Comparison of ENCODE assay signal across 17 mouse cellular contexts in genomic region chr10:24167978-24168583, GRCm38 (mm10). TPM values are rescaled to one million over a fixed set of nuclear protein-coding genes. Genes with fewer than 3 reads are reported as not detected.
DNase-seq lines count a peak whose midpoint lies in the region; ATAC-seq and TF ChIP-seq lines count a peak whose summit lies in the region.
"Had no signal": no experiment of that assay in that cellular context is flagged by ENCODE, and none has a peak within 500 bp of the region (broad histone marks: within the 10 kb centered on the region; RNA-seq: fewer than 3 reads in every experiment).

No protein-coding gene starts in this region.

- TF ChIP-seq POLR2A in kidney, adult 2 months (IDR thresholded peaks at IDR 0.05; ENCODE audit: low read depth, low read length) = no peak

- DNase-seq in kidney, adult 2 months = no peak
- DNase-seq in stomach, postnatal 0 days (ENCODE audit: low spot score) = no peak
- DNase-seq in gastrocnemius, postnatal 10 days = no peak
- DNase-seq: cerebellum, postnatal 14 days; heart, adult 18-20 months; heart, postnatal 4 days; thymus, adult 2 months had no signal

- ATAC-seq in kidney, embryonic 15.5 days (replicated peaks; ENCODE audit: low FRiP score) = no peak
- ATAC-seq in stomach, embryonic 16.5 days (ENCODE audit: insufficient read depth, low FRiP score) = no peak
- no peak for ATAC-seq in stomach, postnatal 0 days (ENCODE audit: low FRiP score, low TSS enrichment)
- ATAC-seq in liver, embryonic 12.5 days = peak; percentile 73
- no peak for ATAC-seq in neural tube, embryonic 15.5 days (ENCODE audit: low FRiP score)
- no peak for ATAC-seq in kidney, embryonic 14.5 days (ENCODE audit: low FRiP score, low TSS enrichment)
- ATAC-seq: intestine, embryonic 15.5 days had no signal

- no peaks in the 10 kb centered on the region for H3K9me3 ChIP-seq in kidney, embryonic 15.5 days (replicated peaks)
- H3K9me3 ChIP-seq in stomach, embryonic 16.5 days (replicated peaks; ENCODE audit: control insufficient read depth, low read length) = no peaks in the 10 kb centered on the region
- no peaks in the 10 kb centered on the region for H3K9me3 ChIP-seq in stomach, postnatal 0 days (ENCODE audit: control insufficient read depth, low read length)
- H3K9me3 ChIP-seq in liver, embryonic 12.5 days (replicated peaks) = no peaks in the 10 kb centered on the region
- no peaks in the 10 kb centered on the region for H3K9me3 ChIP-seq in neural tube, embryonic 15.5 days (replicated peaks)
- no peaks in the 10 kb centered on the region for H3K9me3 ChIP-seq in kidney, embryonic 14.5 days (ENCODE audit: control insufficient read depth, low read length)
- H3K9me3 ChIP-seq: intestine, embryonic 15.5 days had no signal

- H3K27ac ChIP-seq in kidney, adult 2 months (ENCODE audit: insufficient read depth, low read depth, low read length) = 0 out of 2 replicates have a peak overlapping the region, but pooled peaks have one; percentile 56
- no peak overlapping the region for H3K27ac ChIP-seq in kidney, embryonic 15.5 days
- H3K27ac ChIP-seq in stomach, embryonic 16.5 days (ENCODE audit: low read length) = no peak overlapping the region
- H3K27ac ChIP-seq in stomach, postnatal 0 days (replicated peaks) = no peak overlapping the region
- no peak overlapping the region for H3K27ac ChIP-seq in liver, embryonic 12.5 days
- no peak overlapping the region for H3K27ac ChIP-seq in neural tube, embryonic 15.5 days (replicated peaks)
- H3K27ac ChIP-seq in kidney, embryonic 14.5 days (ENCODE audit: low read depth, low read length) = no peak overlapping the region
- H3K27ac ChIP-seq: intestine, embryonic 15.5 days; macrophage had no signal

- no peaks in the 10 kb centered on the region for H3K27me3 ChIP-seq in kidney, adult 2 months (replicated peaks; ENCODE audit: control insufficient read depth, insufficient read depth, low read length)
- no peaks in the 10 kb centered on the region for H3K27me3 ChIP-seq in kidney, embryonic 15.5 days
- H3K27me3 ChIP-seq in stomach, embryonic 16.5 days (ENCODE audit: control insufficient read depth, insufficient read depth, low read length) = no peaks in the 10 kb centered on the region
- no peaks in the 10 kb centered on the region for H3K27me3 ChIP-seq in stomach, postnatal 0 days (ENCODE audit: control insufficient read depth, insufficient read depth, low read length)
- H3K27me3 ChIP-seq in liver, embryonic 12.5 days (replicated peaks) = no peaks in the 10 kb centered on the region
- no peaks in the 10 kb centered on the region for H3K27me3 ChIP-seq in neural tube, embryonic 15.5 days (replicated peaks)
- H3K27me3 ChIP-seq in kidney, embryonic 14.5 days (ENCODE audit: control insufficient read depth, insufficient read depth, low read length) = no peaks in the 10 kb centered on the region
- H3K27me3 ChIP-seq: intestine, embryonic 15.5 days had no signal

- TF ChIP-seq EP300 in stomach, postnatal 0 days (optimal IDR thresholded peaks at IDR 0.05) = no peak

- no peaks in the 10 kb centered on the region for H3K36me3 ChIP-seq in kidney, adult 2 months (ENCODE audit: control insufficient read depth, insufficient read depth, low read length)
- H3K36me3 ChIP-seq in kidney, embryonic 15.5 days = no peaks in the 10 kb centered on the region
- H3K36me3 ChIP-seq in stomach, embryonic 16.5 days (ENCODE audit: control insufficient read depth, insufficient read depth, low read length) = no peaks in the 10 kb centered on the region
- no peaks in the 10 kb centered on the region for H3K36me3 ChIP-seq in stomach, postnatal 0 days (ENCODE audit: control insufficient read depth, insufficient read depth, low read length)
- H3K36me3 ChIP-seq in liver, embryonic 12.5 days = no peaks in the 10 kb centered on the region
- no peaks in the 10 kb centered on the region for H3K36me3 ChIP-seq in neural tube, embryonic 15.5 days
- no peaks in the 10 kb centered on the region for H3K36me3 ChIP-seq in kidney, embryonic 14.5 days (ENCODE audit: control insufficient read depth, insufficient read depth, low read length)
- H3K36me3 ChIP-seq: intestine, embryonic 15.5 days had no signal

- no peak overlapping the region for H3K4me2 ChIP-seq in kidney, embryonic 15.5 days
- no peak overlapping the region for H3K4me2 ChIP-seq in stomach, embryonic 16.5 days (ENCODE audit: low read depth, low read length)
- H3K4me2 ChIP-seq in stomach, postnatal 0 days (replicated peaks; ENCODE audit: low read depth) = no peak overlapping the region
- H3K4me2 ChIP-seq in liver, embryonic 12.5 days = peak overlapping the region; percentile 35
- no peak overlapping the region for H3K4me2 ChIP-seq in neural tube, embryonic 15.5 days
- H3K4me2 ChIP-seq in kidney, embryonic 14.5 days (replicated peaks; ENCODE audit: low read depth, low read length) = no peak overlapping the region
- H3K4me2 ChIP-seq: intestine, embryonic 15.5 days had no signal

- H3K9ac ChIP-seq in kidney, embryonic 15.5 days = no peak overlapping the region
- peak overlapping the region; percentile 11; the same call in 1 of the 2 replicates for H3K9ac ChIP-seq in stomach, embryonic 16.5 days (ENCODE audit: low read length)
- no peak overlapping the region for H3K9ac ChIP-seq in stomach, postnatal 0 days (ENCODE audit: low read length)
- no peak overlapping the region for H3K9ac ChIP-seq in liver, embryonic 12.5 days
- H3K9ac ChIP-seq in neural tube, embryonic 15.5 days (replicated peaks) = no peak overlapping the region
- H3K9ac ChIP-seq in kidney, embryonic 14.5 days (ENCODE audit: low read depth, low read length) = no peak overlapping the region
- H3K9ac ChIP-seq: intestine, embryonic 15.5 days had no signal

- 82% methylated on average over 11 of the region's 11 CpGs for WGBS in kidney, adult 2 months
- 85% methylated on average over 11 of the region's 11 CpGs for WGBS in kidney, embryonic 15.5 days
- WGBS in stomach, embryonic 16.5 days = 83% methylated on average over 11 of the region's 11 CpGs
- WGBS in stomach, postnatal 0 days = 74% methylated on average over 11 of the region's 11 CpGs
- WGBS in liver, embryonic 12.5 days (ENCODE audit: insufficient replicate concordance) = 58% methylated on average over 11 of the region's 11 CpGs
- WGBS in neural tube, embryonic 15.5 days = 92% methylated on average over 11 of the region's 11 CpGs
- 88% methylated on average over 11 of the region's 11 CpGs for WGBS in kidney, embryonic 14.5 days

- TF ChIP-seq CTCF in kidney, adult 2 months (conservative IDR thresholded peaks at IDR 0.05; ENCODE audit: insufficient read depth, insufficient read length, low read depth, low read length) = no peak
- TF ChIP-seq CTCF in stomach, postnatal 0 days (IDR thresholded peaks at IDR 0.05; ENCODE audit: low read depth) = no peak

- peaks cover 36% of the 10 kb centered on the region for H3K4me1 ChIP-seq in kidney, adult 2 months (ENCODE audit: control insufficient read depth, insufficient read depth, low read length)
- H3K4me1 ChIP-seq in kidney, embryonic 15.5 days = peaks cover 29% of the 10 kb centered on the region
- H3K4me1 ChIP-seq in stomach, embryonic 16.5 days (ENCODE audit: control insufficient read depth, insufficient read depth, low read length) = peaks cover 27% of the 10 kb centered on the region
- peaks cover 3% of the 10 kb centered on the region for H3K4me1 ChIP-seq in stomach, postnatal 0 days (replicated peaks; ENCODE audit: control insufficient read depth, insufficient read depth)
- H3K4me1 ChIP-seq in liver, embryonic 12.5 days = peaks cover 52% of the 10 kb centered on the region
- peaks cover 22% of the 10 kb centered on the region for H3K4me1 ChIP-seq in neural tube, embryonic 15.5 days
- peaks cover 19% of the 10 kb centered on the region for H3K4me1 ChIP-seq in kidney, embryonic 14.5 days (ENCODE audit: control insufficient read depth, insufficient read depth, low read length)

- no peak overlapping the region for H3K4me3 ChIP-seq in kidney, adult 2 months (ENCODE audit: insufficient read depth, low read depth, low read length)
- H3K4me3 ChIP-seq in kidney, embryonic 15.5 days (replicated peaks) = no peak overlapping the region
- H3K4me3 ChIP-seq in stomach, embryonic 16.5 days (replicated peaks; ENCODE audit: low read length) = no peak overlapping the region
- H3K4me3 ChIP-seq in stomach, postnatal 0 days (ENCODE audit: low read depth, low read length) = no peak overlapping the region
- H3K4me3 ChIP-seq in liver, embryonic 12.5 days = no peak overlapping the region
- no peak overlapping the region for H3K4me3 ChIP-seq in neural tube, embryonic 15.5 days (replicated peaks)
- H3K4me3 ChIP-seq in kidney, embryonic 14.5 days (ENCODE audit: low read length) = no peak overlapping the region
- H3K4me3 ChIP-seq: intestine, embryonic 15.5 days had no signal

RNA-seq across cellular contexts. Expression of gene Stx7, which starts 19.0 kb away (rescaled TPM):
- 168 and 197 TPM in 2 replicates for polyA plus RNA-seq in kidney, adult 2 months (2012; rRNA removed)
- 108 and 115 TPM in 2 replicates for polyA plus RNA-seq in kidney, embryonic 15.5 days (2015; fragmentation: Nextera tagmentation; extraction: Ambion mirVana)
- 102 TPM in 2 replicates for polyA plus RNA-seq in stomach, embryonic 16.5 days (2015; fragmentation: Nextera tagmentation; extraction: Ambion mirVana)
- 73.3 and 82.1 TPM in 2 replicates for polyA plus RNA-seq in stomach, postnatal 0 days (2015; fragmentation: Nextera tagmentation; extraction: Ambion mirVana)
- polyA plus RNA-seq in liver, embryonic 12.5 days (2016; fragmentation: Nextera tagmentation; extraction: Ambion mirVana) = 34.0 TPM in 2 replicates
- polyA plus RNA-seq in neural tube, embryonic 15.5 days (2015; fragmentation: Nextera tagmentation; extraction: Ambion mirVana) = 280 and 309 TPM in 2 replicates
- 67.8 and 95.5 TPM in 2 replicates for polyA plus RNA-seq in kidney, embryonic 14.5 days (2014; fragmentation: Nextera tagmentation; extraction: Ambion mirVana)
- 10 to 100 TPM; 31.8 to 34.9 TPM for total RNA-seq in gastrocnemius, postnatal 10 days (2021)

RNA-seq across cellular contexts. Expression of gene Moxd1, which starts 55.2 kb away (rescaled TPM):
- polyA plus RNA-seq in kidney, adult 2 months (2012; rRNA removed) = 0.06 and 0.23 TPM in 2 replicates
- 21.4 and 26.1 TPM in 2 replicates for polyA plus RNA-seq in kidney, embryonic 15.5 days (2015; fragmentation: Nextera tagmentation; extraction: Ambion mirVana)
- polyA plus RNA-seq in stomach, embryonic 16.5 days (2015; fragmentation: Nextera tagmentation; extraction: Ambion mirVana) = 11.0 and 11.3 TPM in 2 replicates
- 3.4 and 3.5 TPM in 2 replicates for polyA plus RNA-seq in stomach, postnatal 0 days (2015; fragmentation: Nextera tagmentation; extraction: Ambion mirVana)
- polyA plus RNA-seq in liver, embryonic 12.5 days (2016; fragmentation: Nextera tagmentation; extraction: Ambion mirVana) = 1.0 and 1.1 TPM in 2 replicates
- 8.6 and 9.0 TPM in 2 replicates for polyA plus RNA-seq in neural tube, embryonic 15.5 days (2015; fragmentation: Nextera tagmentation; extraction: Ambion mirVana)
- 18.1 and 29.7 TPM in 2 replicates for polyA plus RNA-seq in kidney, embryonic 14.5 days (2014; fragmentation: Nextera tagmentation; extraction: Ambion mirVana)
- 1 to 10 TPM in 1 of 2 experiments, under 1 TPM in 1; 0.89 to 3.1 TPM for total RNA-seq in gastrocnemius, postnatal 10 days (2021)
- polyA plus RNA-seq: macrophage had no signal

RNA-seq across cellular contexts. Expression of gene Taar9, which starts 58.7 kb away (rescaled TPM):
- not detected in 2 replicates for polyA plus RNA-seq in kidney, adult 2 months (2012; rRNA removed)
- not detected in 2 replicates for polyA plus RNA-seq in kidney, embryonic 15.5 days (2015; fragmentation: Nextera tagmentation; extraction: Ambion mirVana)
- not detected in 2 replicates for polyA plus RNA-seq in stomach, embryonic 16.5 days (2015; fragmentation: Nextera tagmentation; extraction: Ambion mirVana)
- polyA plus RNA-seq in stomach, postnatal 0 days (2015; fragmentation: Nextera tagmentation; extraction: Ambion mirVana) = not detected in 2 replicates
- not detected in 2 replicates for polyA plus RNA-seq in liver, embryonic 12.5 days (2016; fragmentation: Nextera tagmentation; extraction: Ambion mirVana)
- not detected in 2 replicates for polyA plus RNA-seq in neural tube, embryonic 15.5 days (2015; fragmentation: Nextera tagmentation; extraction: Ambion mirVana)
- polyA plus RNA-seq in kidney, embryonic 14.5 days (2014; fragmentation: Nextera tagmentation; extraction: Ambion mirVana) = not detected in 2 replicates
- not detected for total RNA-seq in gastrocnemius, postnatal 10 days (2021)
- total RNA-seq: adrenal gland, adult 18-20 months; heart, adult 18-20 months; heart, postnatal 4 days had no signal
- polyA plus RNA-seq: intestine, embryonic 15.5 days; limb, embryonic 11.5 days; macrophage; small intestine, adult 2 months; thymus, adult 2 months had no signal
